Mouse (Mus musculus) hindbrain, embryonic 10.5 days (tissue): Measurements from ENCODE around the gene Acss2. TPM values are rescaled to one million over a fixed set of nuclear protein-coding genes. Genes with fewer than 3 reads are reported as not detected.
"Not testable (repeated sequence)": the region's sequence is repeated elsewhere in the genome, so short reads cannot be mapped to it uniquely, and the experiment has no call there.

Source experiments
- DNase-seq: peaks from one replicate; pipeline ENCODE4 v3.0.0-alpha.2; 2017; ENCODE audit warnings: low spot score
- H3K27ac ChIP-seq: fragments of 300-500 bp; sonication (generic); 2 replicates; pipeline ENCODE4 v1.5.1; 2016; ENCODE audit warnings: mild to moderate bottlenecking, moderate library complexity
- H3K27me3 ChIP-seq: fragments of 300-500 bp; sonication (generic); 2 replicates; pipeline ENCODE4 v1.6.1; 2016; ENCODE audit warnings: mild to moderate bottlenecking; ENCODE audit not compliant: poor library complexity, insufficient read depth, severe bottlenecking
- H3K36me3 ChIP-seq: fragments of 300-500 bp; sonication (generic); 2 replicates; pipeline ENCODE4 v1.6.1; 2016; ENCODE audit warnings: mild to moderate bottlenecking, moderate library complexity
- H3K4me1 ChIP-seq: fragments of 300-500 bp; sonication (generic); replicated peaks from 2 replicates; pipeline ENCODE4 v1.6.1; 2016; ENCODE audit warnings: mild to moderate bottlenecking
- H3K4me3 ChIP-seq: fragments of 300-500 bp; sonication (generic); 2 replicates; pipeline ENCODE4 v1.5.1; 2016; ENCODE audit warnings: mild to moderate bottlenecking, moderate library complexity
- H3K9me3 ChIP-seq: fragments of 300-500 bp; sonication (generic); 2 replicates; pipeline ENCODE4 v1.6.1; 2016; ENCODE audit warnings: mild to moderate bottlenecking, moderate library complexity
- WGBS: fragments of 180-500 bp; shearing (Covaris S2); methylation state at CpG from one replicate; pipeline ENCODE4 v1.1.7; 2016; 5-methylcytosine and 5-hydroxymethylcytosine counted together
- polyA plus RNA-seq: library from polyadenylated mRNA; unstranded; fragments of >200 nt; fragmentation: Nextera tagmentation; extraction: Ambion mirVana; gene quantifications from 2 replicates; pipeline ENCODE4 v1.2.1, GENCODE M21; 2016

Acss2 gene
- polyA plus RNA-seq, 1 experiment from 2014 or later = 19.7 TPM

GRCm38 (mm10) chr2:155514666-155515065 lies 3.1 kb upstream of the Acss2 start:
- Histone ChIP-seq H3K36me3 (no peaks in the 10 kb centered on the region), H3K9me3 (no peaks in the 10 kb centered on the region), H3K27ac (peak overlapping the region; percentile 90), H3K4me1 (peaks cover 37% of the 10 kb centered on the region), H3K27me3 (peaks cover 31% of the 10 kb centered on the region), H3K4me3 (peak overlapping the region; percentile 67)
- WGBS = 1% methylated on average over 23 of the region's 23 CpGs
- DNase-seq = peak; percentile 72

GRCm38 (mm10) chr2:155515941-155516340 lies 1.8 kb upstream of the Acss2 start:
- DNase-seq = peak; percentile 71
- H3K27me3 ChIP-seq = peaks cover 31% of the 10 kb centered on the region
- H3K9me3 ChIP-seq = no peaks in the 10 kb centered on the region
- H3K27ac ChIP-seq = no peak overlapping the region
- no peaks in the 10 kb centered on the region for H3K36me3 ChIP-seq
- no peak overlapping the region for H3K4me3 ChIP-seq
- H3K4me1 ChIP-seq = peaks cover 37% of the 10 kb centered on the region
- 3% methylated on average over 1 of the region's 1 CpGs for WGBS

- peaks cover 30% of the 10 kb centered on the region for H3K4me1 ChIP-seq
- peaks cover 22% of the 10 kb centered on the region for H3K27me3 ChIP-seq
- peak overlapping the region; percentile 78 for H3K4me3 ChIP-seq
- H3K36me3 ChIP-seq = no peaks in the 10 kb centered on the region
- peak overlapping the region; percentile 87 for H3K27ac ChIP-seq
- no peaks in the 10 kb centered on the region for H3K9me3 ChIP-seq
- 27% methylated on average over 18 of the region's 18 CpGs for WGBS
- DNase-seq = no peak
These were observed 953 bp downstream of the Acss2 start for GRCm38 (mm10) chr2:155518531-155519270.

GRCm38 (mm10) chr2:155523706-155524105 lies 6.0 kb downstream of the Acss2 start:
- H3K27ac ChIP-seq = no peak overlapping the region
- 62% methylated on average over 5 of the region's 5 CpGs for WGBS
- H3K4me1 ChIP-seq = peaks cover 3% of the 10 kb centered on the region
- no peaks in the 10 kb centered on the region for H3K36me3 ChIP-seq
- H3K9me3 ChIP-seq = no peaks in the 10 kb centered on the region
- no peak for DNase-seq
- no peak overlapping the region for H3K4me3 ChIP-seq
- H3K27me3 ChIP-seq = no peaks in the 10 kb centered on the region

- no peak overlapping the region for H3K4me3 ChIP-seq
- H3K36me3 ChIP-seq = no peaks in the 10 kb centered on the region
- no peak overlapping the region for H3K27ac ChIP-seq
- DNase-seq = no peak
- H3K4me1 ChIP-seq = no peaks in the 10 kb centered on the region
- H3K27me3 ChIP-seq = no peaks in the 10 kb centered on the region
- 68% methylated on average over 1 of the region's 1 CpGs for WGBS
- H3K9me3 ChIP-seq = no peaks in the 10 kb centered on the region
These were observed 6.6 kb downstream of the Acss2 start for GRCm38 (mm10) chr2:155524378-155524777.

GRCm38 (mm10) chr2:155527367-155527766 lies 9.6 kb downstream of the Acss2 start:
- Histone ChIP-seq H3K4me3 (no peak overlapping the region), H3K27ac (no peak overlapping the region), H3K27me3 (no peaks in the 10 kb centered on the region), H3K36me3 (no peaks in the 10 kb centered on the region), H3K4me1 (no peaks in the 10 kb centered on the region), H3K9me3 (no peaks in the 10 kb centered on the region)
- 84% methylated on average over 5 of the region's 5 CpGs for WGBS
- DNase-seq = no peak

GRCm38 (mm10) chr2:155536292-155536691 lies 18.5 kb downstream of the Acss2 start:
- Histone ChIP-seq H3K27ac (no peak overlapping the region), H3K36me3 (no peaks in the 10 kb centered on the region), H3K27me3 (no peaks in the 10 kb centered on the region), H3K4me3 (no peak overlapping the region), H3K4me1 (no peaks in the 10 kb centered on the region), H3K9me3 (no peaks in the 10 kb centered on the region)
- DNase-seq = no peak

- no peak for DNase-seq
- no peaks in the 10 kb centered on the region for H3K9me3 ChIP-seq
- no peaks in the 10 kb centered on the region for H3K27me3 ChIP-seq
- WGBS = 83% methylated on average over 5 of the region's 5 CpGs
- no peak overlapping the region for H3K4me3 ChIP-seq
- no peak overlapping the region for H3K27ac ChIP-seq
- no peaks in the 10 kb centered on the region for H3K36me3 ChIP-seq
- H3K4me1 ChIP-seq = no peaks in the 10 kb centered on the region
These were observed 20.2 kb downstream of the Acss2 start for GRCm38 (mm10) chr2:155537761-155538462.

GRCm38 (mm10) chr2:155538463-155539057 lies 20.8 kb downstream of the Acss2 start:
- H3K4me3 ChIP-seq, DNase-seq, H3K4me1 ChIP-seq, H3K27me3 ChIP-seq, H3K36me3 ChIP-seq, H3K27ac ChIP-seq, H3K9me3 ChIP-seq: not testable (repeated sequence)
- 80% methylated on average over 19 of the region's 19 CpGs for WGBS

- Histone ChIP-seq H3K9me3 (no peaks in the 10 kb centered on the region), H3K4me1 (no peaks in the 10 kb centered on the region), H3K4me3 (no peak overlapping the region), H3K36me3 (no peaks in the 10 kb centered on the region), H3K27ac (no peak overlapping the region), H3K27me3 (no peaks in the 10 kb centered on the region)
- DNase-seq = no peak
These were observed 21.9 kb downstream of the Acss2 start for GRCm38 (mm10) chr2:155539696-155540095.

GRCm38 (mm10) chr2:155540822-155541458 lies 23.2 kb downstream of the Acss2 start:
- no peak overlapping the region for H3K27ac ChIP-seq
- no peak for DNase-seq
- H3K36me3 ChIP-seq = no peaks in the 10 kb centered on the region
- H3K9me3 ChIP-seq = no peaks in the 10 kb centered on the region
- no peak overlapping the region for H3K4me3 ChIP-seq
- H3K4me1 ChIP-seq = no peaks in the 10 kb centered on the region
- WGBS = 77% methylated on average over 6 of the region's 6 CpGs
- H3K27me3 ChIP-seq = no peaks in the 10 kb centered on the region

GRCm38 (mm10) chr2:155546955-155547354 lies 29.2 kb downstream of the Acss2 start:
- no peaks in the 10 kb centered on the region for H3K36me3 ChIP-seq
- no peak overlapping the region for H3K4me3 ChIP-seq
- no peaks in the 10 kb centered on the region for H3K27me3 ChIP-seq
- H3K4me1 ChIP-seq = no peaks in the 10 kb centered on the region
- no peak overlapping the region for H3K27ac ChIP-seq
- no peak for DNase-seq
- no peaks in the 10 kb centered on the region for H3K9me3 ChIP-seq
- 77% methylated on average over 1 of the region's 1 CpGs for WGBS

GRCm38 (mm10) chr2:155552336-155552735 lies 34.6 kb downstream of the Acss2 start:
- no peak for DNase-seq
- no peak overlapping the region for H3K4me3 ChIP-seq

More at GRCm38 (mm10) chr2:155552336-155552735, 34.6 kb downstream of the Acss2 start:
- H3K9me3 ChIP-seq = no peaks in the 10 kb centered on the region
- no peaks in the 10 kb centered on the region for H3K27me3 ChIP-seq
- 0 out of 2 replicates have a peak, but pooled peaks cover 4% of the 10 kb centered on the region for H3K4me1 ChIP-seq
- H3K36me3 ChIP-seq = no peaks in the 10 kb centered on the region
- no peak overlapping the region for H3K27ac ChIP-seq
